Mouse (Mus musculus) hindbrain, postnatal 0 days (tissue): ENCODE data around the gene Mfap5. TPM values are rescaled to one million over a fixed set of nuclear protein-coding genes. Genes with fewer than 3 reads are reported as not detected.
A peak's percentile ranks its signal among the peaks of the same experiment; 100 is the strongest.
"Not testable (repeated sequence)": the region's sequence is repeated elsewhere in the genome, so short reads cannot be mapped to it uniquely, and the experiment has no call there.

Experiments
- ATAC-seq: fragments of 200-750 bp; cut with Nextera tagmentation; 2 replicates; pipeline ENCODE4 v1.8.0; 2017; ENCODE audit warnings: mild to moderate bottlenecking, moderate TSS enrichment, moderate library complexity
- DNase-seq: peaks from one replicate; pipeline ENCODE4 v3.0.0-alpha.2; 2015; ENCODE audit warnings: low spot score
- H3K27ac ChIP-seq: fragments of 300-500 bp; sonication (generic); 2 replicates; pipeline ENCODE4 v1.5.1; 2014; ENCODE audit warnings: mild to moderate bottlenecking
- H3K27me3 ChIP-seq: fragments of 300-500 bp; sonication (generic); 2 replicates; pipeline ENCODE4 v1.6.1; 2014; ENCODE audit warnings: low read length, mixed read lengths; ENCODE audit not compliant: insufficient read depth
- H3K36me3 ChIP-seq: fragments of 300-500 bp; sonication (generic); 2 replicates; pipeline ENCODE4 v1.6.1; 2014; ENCODE audit warnings: low read length, mixed read lengths; ENCODE audit not compliant: insufficient read depth
- H3K4me1 ChIP-seq: fragments of 300-500 bp; sonication (generic); 2 replicates; pipeline ENCODE4 v1.6.1; 2014; ENCODE audit warnings: antibody characterized with exemption, low read length, mixed read lengths; ENCODE audit not compliant: insufficient read depth
- H3K4me2 ChIP-seq: fragments of 300-500 bp; sonication (generic); 2 replicates; pipeline ENCODE4 v1.6.1; 2014; ENCODE audit warnings: low read depth, mild to moderate bottlenecking, low read length, moderate library complexity, mixed read lengths
- H3K4me3 ChIP-seq: fragments of 300-500 bp; sonication (generic); 2 replicates; pipeline ENCODE4 v1.5.1; 2014; ENCODE audit warnings: low read length
- H3K9ac ChIP-seq: fragments of 300-500 bp; sonication (generic); replicated peaks from 2 replicates; pipeline ENCODE4 v1.6.1; 2014; ENCODE audit warnings: mild to moderate bottlenecking, low read length, moderate library complexity, mixed read lengths
- H3K9me3 ChIP-seq: fragments of 300-500 bp; sonication (generic); 2 replicates; pipeline ENCODE4 v1.6.1; 2016; ENCODE audit warnings: low read length, mixed read lengths
- CTCF ChIP-seq: IDR thresholded peaks from 2 replicates; pipeline ENCODE4 v1.5.1; 2016; ENCODE audit warnings: antibody characterized with exemption, control low read depth, low read depth
- WGBS: fragments of 180-500 bp; shearing (Covaris S2); extraction: QIAGEN DNeasy Blood & Tissue Kit; methylation state at CpG from one replicate; pipeline ENCODE4 v1.1.7; 2014; 5-methylcytosine and 5-hydroxymethylcytosine counted together
- polyA plus RNA-seq: library from polyadenylated mRNA; unstranded; fragments of >200 nt; fragmentation: Nextera tagmentation; extraction: Ambion mirVana; gene quantifications from 2 replicates; pipeline ENCODE4 v1.2.1, GENCODE M21; 2015
- total RNA-seq: library from RNA; depleted of rRNA; stranded (reverse); fragments of >200 nt; gene quantifications from 2 replicates; pipeline ENCODE4 v1.2.3, GENCODE M21; 2014

Gene Mfap5
- total and polyA plus RNA-seq, 2 experiments from 2014 or later: 5.0 to 13.2 TPM

DNA sequence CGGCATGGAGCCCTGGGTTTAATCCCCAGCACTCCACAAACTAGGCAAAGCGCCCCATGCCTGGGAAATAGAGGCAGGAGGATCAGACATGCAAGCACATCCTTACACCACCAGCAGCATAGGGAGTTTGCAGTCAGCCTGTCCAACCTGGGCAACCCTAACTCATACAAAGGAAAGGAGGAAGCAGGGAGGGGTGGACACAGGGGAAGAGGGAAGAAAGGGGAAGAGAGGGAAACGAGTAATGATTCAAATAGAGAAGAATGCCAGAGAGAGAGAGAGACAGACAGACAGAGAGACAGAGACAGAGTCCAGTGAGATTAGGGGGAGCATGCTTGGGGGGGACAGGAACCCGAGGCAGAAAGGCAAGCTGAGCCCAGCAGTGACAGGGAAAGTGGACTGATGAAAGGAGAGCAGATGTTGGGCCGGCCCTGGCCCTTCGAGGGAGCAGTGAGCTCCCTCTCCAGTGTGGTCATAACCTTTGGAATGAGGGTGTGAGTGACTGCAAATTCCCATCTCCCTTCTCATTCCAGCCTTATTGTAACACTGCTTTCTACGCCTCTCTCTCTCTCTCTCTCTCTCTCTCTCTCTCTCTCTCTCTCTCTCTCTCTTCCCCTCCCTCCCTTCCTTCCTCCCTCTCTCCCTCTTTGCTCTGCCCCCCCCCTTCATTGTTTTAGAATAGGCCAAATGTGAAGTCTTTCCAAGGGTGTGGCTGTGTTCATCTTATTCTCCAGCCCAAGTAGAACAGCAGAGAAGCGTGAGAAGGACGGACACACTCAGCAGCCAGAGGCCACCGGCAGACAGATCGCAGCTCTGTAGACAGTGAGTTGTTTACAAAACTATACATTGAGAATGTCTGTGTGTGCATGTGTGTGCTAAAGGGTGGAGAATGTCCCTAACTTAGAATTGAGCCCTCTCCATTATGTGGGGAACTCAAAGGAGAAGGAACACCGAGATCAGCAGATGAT lies 7.6 kb downstream of the Mfap5 start:
- ATAC-seq: no peak
- Histone ChIP-seq H3K9ac (no peak overlapping the region), H3K36me3 (no peaks in the 10 kb centered on the region), H3K27ac (no peak overlapping the region), H3K4me2 (no peak overlapping the region), H3K9me3 (no peaks in the 10 kb centered on the region), H3K27me3 (no peaks in the 10 kb centered on the region), H3K4me3 (no peak overlapping the region), H3K4me1 (no peaks in the 10 kb centered on the region)
- no peak for TF ChIP-seq CTCF
- no peak for DNase-seq
- WGBS: 74% methylated on average over 12 of the region's 12 CpGs

DNA sequence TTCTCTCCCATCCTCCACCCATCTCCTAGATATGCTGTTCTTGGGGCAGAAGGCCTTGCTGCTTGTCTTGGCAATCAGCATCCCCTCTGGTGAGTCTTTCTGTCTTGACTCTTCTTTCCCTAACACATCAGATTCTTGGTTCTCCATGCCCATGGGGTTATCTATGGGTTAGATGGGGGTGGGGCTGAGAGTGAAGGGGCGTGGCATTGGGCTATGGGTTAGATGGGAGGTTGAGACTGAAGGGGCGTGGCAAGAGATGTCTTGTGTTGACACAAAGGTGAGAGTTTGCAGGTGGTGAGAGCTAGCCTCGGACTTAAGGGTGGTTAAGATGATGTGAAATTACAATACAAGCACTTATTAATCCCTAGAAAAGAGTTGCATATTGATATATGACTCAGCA lies 8.7 kb downstream of the Mfap5 start:
- no peak for DNase-seq
- Histone ChIP-seq H3K4me2 (no peak overlapping the region), H3K4me1 (no peaks in the 10 kb centered on the region), H3K36me3 (no peaks in the 10 kb centered on the region), H3K27me3 (no peaks in the 10 kb centered on the region), H3K27ac (no peak overlapping the region), H3K9ac (no peak overlapping the region), H3K9me3 (no peaks in the 10 kb centered on the region), H3K4me3 (no peak overlapping the region)
- no peak for ATAC-seq
- TF ChIP-seq CTCF: no peak
- 81% methylated on average over 3 of the region's 3 CpGs for WGBS

DNA sequence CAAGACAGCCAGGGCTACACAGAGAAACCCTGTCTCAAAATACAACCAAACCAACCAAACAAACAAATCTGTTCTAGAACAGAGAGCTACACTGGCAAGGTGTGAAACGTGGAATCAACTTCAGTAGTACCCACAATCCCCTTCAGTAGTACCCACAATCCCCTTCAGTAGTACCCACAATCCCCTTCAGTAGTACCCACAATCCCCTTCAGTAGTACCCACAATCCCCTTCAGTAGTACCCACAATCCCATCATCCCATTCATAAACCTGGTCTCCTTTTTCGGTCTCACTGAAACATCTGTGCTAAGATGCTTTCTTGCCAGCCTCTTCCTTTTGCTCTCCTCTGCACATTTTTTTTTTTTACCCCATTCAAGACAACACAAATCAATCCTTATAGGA lies 10.1 kb downstream of the Mfap5 start:
- not testable (repeated sequence) for H3K27ac ChIP-seq, H3K4me3 ChIP-seq, H3K4me1 ChIP-seq, ATAC-seq, H3K4me2 ChIP-seq, H3K36me3 ChIP-seq, H3K9ac ChIP-seq, H3K9me3 ChIP-seq, DNase-seq, H3K27me3 ChIP-seq
- WGBS: 90% methylated on average over 2 of the region's 2 CpGs

DNA sequence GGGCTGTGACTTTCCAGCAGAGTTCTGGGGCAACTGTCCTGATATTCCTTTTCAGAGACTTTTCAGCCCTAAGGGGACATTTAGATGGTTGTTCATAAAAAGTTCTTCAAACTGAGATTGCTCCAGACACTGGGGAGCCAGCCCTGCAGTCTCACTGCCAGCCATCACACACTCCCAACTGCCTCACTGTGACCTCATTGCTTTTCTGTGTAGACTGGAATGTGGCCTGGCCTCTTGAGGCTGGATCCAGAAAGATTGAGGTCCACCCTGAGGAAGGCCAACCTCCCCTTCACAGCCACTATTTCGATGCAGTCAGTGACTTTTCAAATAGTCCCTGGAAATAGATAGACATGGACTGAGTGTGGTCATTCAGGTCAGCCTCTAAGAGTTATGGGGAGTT lies 12.0 kb downstream of the Mfap5 start:
- WGBS: 71% methylated on average over 1 of the region's 1 CpGs
- Histone ChIP-seq H3K27me3 (no peaks in the 10 kb centered on the region), H3K36me3 (no peaks in the 10 kb centered on the region), H3K27ac (no peak overlapping the region), H3K4me2 (no peak overlapping the region), H3K9ac (no peak overlapping the region), H3K4me1 (no peaks in the 10 kb centered on the region), H3K4me3 (no peak overlapping the region), H3K9me3 (no peaks in the 10 kb centered on the region)
- no peak for ATAC-seq
- DNase-seq: no peak
- no peak for TF ChIP-seq CTCF

DNA sequence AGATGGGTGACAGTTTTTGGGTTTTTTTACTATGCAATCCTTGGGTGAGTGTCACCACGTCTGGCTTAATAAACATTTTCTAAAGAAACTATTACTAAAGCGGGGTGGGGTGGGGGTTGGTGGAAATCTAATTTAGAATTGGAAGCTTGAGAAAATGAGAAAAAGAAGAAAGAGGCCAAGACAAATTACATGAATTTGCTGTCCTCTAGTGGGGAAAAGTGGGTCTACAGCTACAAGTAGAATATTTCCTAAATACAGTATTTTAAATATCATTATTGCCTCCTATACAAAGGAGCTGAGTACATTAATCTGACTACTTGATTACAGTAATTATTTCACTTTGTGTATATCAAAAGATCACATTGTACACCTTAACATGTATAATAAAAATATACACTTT lies 13.7 kb downstream of the Mfap5 start:
- Histone ChIP-seq H3K4me1 (no peaks in the 10 kb centered on the region), H3K4me3 (no peak overlapping the region), H3K36me3 (no peaks in the 10 kb centered on the region), H3K4me2 (no peak overlapping the region), H3K9me3 (no peaks in the 10 kb centered on the region), H3K27me3 (no peaks in the 10 kb centered on the region), H3K27ac (no peak overlapping the region), H3K9ac (no peak overlapping the region)
- no peak for ATAC-seq
- TF ChIP-seq CTCF: peak; percentile 79
- 46% methylated on average over 2 of the region's 2 CpGs for WGBS
- peak; percentile 70 for DNase-seq

DNA sequence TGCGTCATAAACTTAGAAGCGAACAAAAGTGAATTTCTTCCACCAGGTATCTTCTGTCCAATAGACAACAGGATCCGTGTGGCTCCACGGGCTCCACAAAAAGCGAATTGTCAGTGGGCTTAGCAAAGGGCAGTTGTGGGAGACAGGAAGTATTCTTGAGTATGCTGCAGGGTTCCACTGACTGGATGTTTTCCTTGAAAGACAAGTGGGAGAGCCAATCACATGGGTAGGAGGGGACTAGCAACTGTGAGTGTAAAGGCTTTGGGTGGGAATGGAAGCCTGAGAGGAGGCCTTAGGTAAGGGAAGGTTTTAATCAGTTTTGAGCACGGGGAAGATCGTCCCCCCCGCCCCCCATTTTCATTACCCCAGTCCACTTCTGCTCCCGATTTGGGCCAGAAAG lies 16.9 kb downstream of the Mfap5 start:
- WGBS: 73% methylated on average over 9 of the region's 9 CpGs
- no peaks in the 10 kb centered on the region for H3K9me3 ChIP-seq
- ATAC-seq (peak; percentile 80), DNase-seq (peak; percentile 62)
- no peaks in the 10 kb centered on the region for H3K36me3 ChIP-seq
- H3K4me3 ChIP-seq: no peak overlapping the region
- no peak for TF ChIP-seq CTCF
- no peaks in the 10 kb centered on the region for H3K4me1 ChIP-seq
- H3K27me3 ChIP-seq: no peaks in the 10 kb centered on the region
- H3K4me2 ChIP-seq: no peak overlapping the region
- H3K9ac ChIP-seq: no peak overlapping the region
- H3K27ac ChIP-seq: no peak overlapping the region

DNA sequence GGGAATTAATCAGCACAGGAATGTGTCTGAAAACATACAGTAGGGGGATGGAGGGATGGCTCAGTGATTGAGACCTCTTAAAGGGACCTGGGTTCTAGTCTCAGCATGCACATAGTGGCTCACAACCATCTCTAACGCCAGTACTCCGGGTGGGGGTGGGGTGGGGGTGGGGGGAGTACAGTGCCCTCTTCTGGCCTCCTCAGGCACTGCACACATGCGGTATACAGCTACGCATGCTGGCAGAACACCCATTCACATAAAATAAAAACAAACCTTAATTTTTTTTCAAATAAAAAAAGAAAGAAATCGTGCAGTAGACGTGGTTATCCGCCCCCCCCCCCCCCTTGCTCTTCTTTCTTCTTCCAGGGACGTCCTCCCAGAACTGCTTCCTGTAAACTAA lies 17.6 kb downstream of the Mfap5 start:
- WGBS: 87% methylated on average over 8 of the region's 8 CpGs
- ATAC-seq (no peak), DNase-seq (no peak)
- no peak overlapping the region for H3K27ac ChIP-seq
- TF ChIP-seq CTCF: no peak
- H3K36me3 ChIP-seq: no peaks in the 10 kb centered on the region
- H3K27me3 ChIP-seq: no peaks in the 10 kb centered on the region
- no peaks in the 10 kb centered on the region for H3K4me1 ChIP-seq
- no peak overlapping the region for H3K4me3 ChIP-seq
- no peak overlapping the region for H3K4me2 ChIP-seq
- no peaks in the 10 kb centered on the region for H3K9me3 ChIP-seq
- no peak overlapping the region for H3K9ac ChIP-seq
